Mouse (Mus musculus): ENCODE results near the gene Golph3. TPM values are rescaled to one million over a fixed set of nuclear protein-coding genes. Genes with fewer than 3 reads are reported as not detected.

Gene Golph3
- total and polyA plus RNA-seq, 3 experiments: 81.1 to 149 (median 99.2) TPM

GRCm38 (mm10) chr15:12308539-12308938, 12.7 kb upstream of the Golph3 start (continued):
- TF ChIP-seq MYC (IDR thresholded peaks at IDR 0.05; ENCODE audit: low read depth, low read length): peak; percentile 51; the same call in 1 of the 2 replicates
- TF ChIP-seq TAL1 (IDR thresholded peaks at IDR 0.05; ENCODE audit: low read length): no peak

GRCm38 (mm10) chr15:12310676-12311075, 10.6 kb upstream of the Golph3 start:
- Histone ChIP-seq H3K9me3 (replicated peaks; ENCODE audit: insufficient read depth, low read length) (no peaks in the 10 kb centered on the region), H3K27ac (ENCODE audit: control insufficient read depth, low read depth, low read length) (peak overlapping the region; percentile 30), H3K79me2 (ENCODE audit: control insufficient read depth, insufficient read depth, low read length, poor library complexity) (no peaks in the 10 kb centered on the region), H3K36me3 (ENCODE audit: control insufficient read depth in 1 of 2, insufficient read depth in 2 of 2, low read length in 2 of 2) (peaks cover 0 to 54% of the 10 kb centered on the region in 2 experiments; a peak in 2 of 4 replicates), H3K4me3 (ENCODE audit: control insufficient read depth in 1 of 2, insufficient read depth in 1 of 2, low read depth in 2 of 2, low read length in 2 of 2) (peak overlapping the region; percentile 2 to 26; a peak in 3 of 4 replicates), H3K27me3 (ENCODE audit: control insufficient read depth in 1 of 2, insufficient read depth in 2 of 2, low read length in 2 of 2) (no peaks in the 10 kb centered on the region), H3K9ac (ENCODE audit: control insufficient read depth, low read depth, low read length, poor library complexity, severe bottlenecking) (no peak overlapping the region), H3K4me1 (ENCODE audit: control insufficient read depth in 1 of 2, insufficient read depth in 2 of 2, low read length in 2 of 2) (peaks cover 24 to 51% of the 10 kb centered on the region in 2 experiments)
- DNase-seq (ENCODE audit: low read depth, low spot score): peak; percentile 92
- TF ChIP-seq USF2 (IDR thresholded peaks at IDR 0.05; ENCODE audit: borderline replicate concordance in 1 of 2, insufficient read depth in 1 of 2, low read depth in 1 of 2, low read length in 2 of 2) (no peak), SIN3A (IDR thresholded peaks at IDR 0.05; ENCODE audit: low read length) (peak; percentile 90), BHLHE40 (IDR thresholded peaks at IDR 0.05; ENCODE audit: borderline replicate concordance, low read depth, low read length) (peak; percentile 83), ETS1 (IDR thresholded peaks at IDR 0.05; ENCODE audit: low read depth, low read length) (peak; percentile 98), POLR2AphosphoS5 (IDR thresholded peaks at IDR 0.05; ENCODE audit: borderline replicate concordance, low read depth, low read length) (no peak), CHD2 (IDR thresholded peaks at IDR 0.05; ENCODE audit: low read length) (peak; percentile 63), MAX (IDR thresholded peaks at IDR 0.05; ENCODE audit: low read length) (no peak; the same call in 1 of the 2 replicates), ELF1 (IDR thresholded peaks at IDR 0.05; ENCODE audit: low read depth, low read length) (peak; percentile 67; the same call in 1 of the 2 replicates), E2F4 (IDR thresholded peaks at IDR 0.05; ENCODE audit: borderline replicate concordance, low read depth, low read length) (no peak), ZKSCAN1 (IDR thresholded peaks at IDR 0.05; ENCODE audit: low read depth, low read length) (no peak), ZNF384 (IDR thresholded peaks at IDR 0.05; ENCODE audit: low read depth, low read length) (peak; percentile 48), TAL1 (IDR thresholded peaks at IDR 0.05; ENCODE audit: low read length) (peak; percentile 93), EP300 (IDR thresholded peaks at IDR 0.05; ENCODE audit: low read depth in 1 of 2, low read length in 2 of 2) (peak; percentile 95 to 97), POLR2A (IDR thresholded peaks at IDR 0.05; ENCODE audit: control insufficient read depth in 1 of 2, insufficient read depth in 1 of 2, low read depth in 1 of 2, low read length in 2 of 2, poor library complexity in 1 of 2) (no peak), GATA1 (IDR thresholded peaks at IDR 0.05; ENCODE audit: low read depth, low read length) (peak; percentile 89), ZC3H11A (IDR thresholded peaks at IDR 0.05; ENCODE audit: low read depth, low read length) (no peak), ZMIZ1 (IDR thresholded peaks at IDR 0.05; ENCODE audit: low read depth, low read length) (no peak), KAT2A (conservative IDR thresholded peaks at IDR 0.05; ENCODE audit: low read depth, low read length) (peak; percentile 45; the same call in 1 of the 2 replicates), RAD21 (IDR thresholded peaks at IDR 0.05; ENCODE audit: low read depth, low read length) (no peak), GABPA (IDR thresholded peaks at IDR 0.05; ENCODE audit: low read depth, low read length) (no peak), TCF12 (IDR thresholded peaks at IDR 0.05; ENCODE audit: low read depth, low read length) (peak; percentile 97), SMC3 (IDR thresholded peaks at IDR 0.05; ENCODE audit: low read depth, low read length) (no peak), CTCF (IDR thresholded peaks at IDR 0.05 in 2 of 3, conservative IDR thresholded peaks at IDR 0.05 in 1 of 3; ENCODE audit: control insufficient read depth in 1 of 3, insufficient read depth in 1 of 3, low read depth in 2 of 3, low read length in 3 of 3, poor library complexity in 1 of 3, severe bottlenecking in 1 of 3) (no peak), NELFE (IDR thresholded peaks at IDR 0.05; ENCODE audit: low read depth, low read length) (peak; percentile 41; the same call in 1 of the 2 replicates), POLR2AphosphoS2 (IDR thresholded peaks at IDR 0.05; ENCODE audit: low read length) (no peak), UBTF (IDR thresholded peaks at IDR 0.05; ENCODE audit: borderline replicate concordance, insufficient read depth, low read depth, low read length) (no peak), CHD1 (IDR thresholded peaks at IDR 0.05; ENCODE audit: low read depth, low read length) (no peak), MEF2A (IDR thresholded peaks at IDR 0.05; ENCODE audit: extremely low read depth, insufficient replicate concordance, low read depth, low read length, poor library complexity, severe bottlenecking) (peak; percentile 98), MAFK (IDR thresholded peaks at IDR 0.05; ENCODE audit: borderline replicate concordance, low read depth, low read length) (peak; percentile 86), TBP (IDR thresholded peaks at IDR 0.05; ENCODE audit: low read depth, low read length) (peak; percentile 99), MXI1 (IDR thresholded peaks at IDR 0.05; ENCODE audit: low read depth, low read length) (no peak), MAZ (IDR thresholded peaks at IDR 0.05; ENCODE audit: low read depth, low read length) (peak; percentile 69; the same call in 1 of the 2 replicates), HCFC1 (IDR thresholded peaks at IDR 0.05; ENCODE audit: low read depth, low read length) (0 out of 2 replicates have a peak, but pooled peaks have one; percentile 44), MYB (IDR thresholded peaks at IDR 0.05; ENCODE audit: low read depth, low read length) (peak; percentile 72)

Measured in MEL (cell line).